Mouse (Mus musculus): ENCODE measurements around the gene Mknk2.
A peak's percentile ranks its signal among the peaks of the same experiment; 100 is the strongest.

The Mknk2 gene

DNA sequence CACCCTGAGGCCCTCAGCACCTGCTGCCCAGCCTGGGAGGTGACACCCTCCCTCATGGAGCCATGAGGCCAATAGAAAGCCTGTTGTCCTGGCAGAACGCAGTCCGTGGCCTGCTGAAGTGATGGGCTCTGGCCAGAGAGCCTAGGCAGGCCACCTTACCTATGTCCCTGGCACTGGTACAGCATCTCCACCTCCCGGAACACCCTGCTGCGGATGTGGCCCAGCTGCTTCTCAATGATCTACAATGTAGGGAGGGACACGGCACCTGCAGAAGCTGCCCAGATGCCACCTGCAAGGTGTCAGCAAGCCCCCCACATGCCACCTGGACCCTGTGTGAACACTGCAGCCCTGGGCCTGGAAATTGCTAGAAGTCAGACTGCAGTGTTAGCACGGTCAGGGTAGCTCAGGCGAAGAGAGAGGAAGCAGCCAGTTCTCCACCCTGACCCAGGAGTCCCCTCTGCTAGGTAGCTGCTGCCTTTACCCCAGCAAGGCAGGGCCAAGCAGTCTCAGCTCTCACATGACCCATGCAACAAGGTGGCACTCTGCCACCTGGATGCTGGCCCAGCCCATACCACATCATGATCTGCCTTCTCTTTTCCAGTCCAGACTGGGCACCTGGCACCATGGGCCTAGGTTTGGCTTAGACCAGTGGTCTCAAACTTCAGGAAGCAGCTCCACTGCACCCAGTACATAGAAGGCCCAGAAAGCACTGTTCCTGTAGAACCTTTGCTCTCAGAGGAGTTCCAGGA is 8.0 kb downstream of the Mknk2 start:
- DNase-seq (ENCODE audit: low read depth): no peak

DNA sequence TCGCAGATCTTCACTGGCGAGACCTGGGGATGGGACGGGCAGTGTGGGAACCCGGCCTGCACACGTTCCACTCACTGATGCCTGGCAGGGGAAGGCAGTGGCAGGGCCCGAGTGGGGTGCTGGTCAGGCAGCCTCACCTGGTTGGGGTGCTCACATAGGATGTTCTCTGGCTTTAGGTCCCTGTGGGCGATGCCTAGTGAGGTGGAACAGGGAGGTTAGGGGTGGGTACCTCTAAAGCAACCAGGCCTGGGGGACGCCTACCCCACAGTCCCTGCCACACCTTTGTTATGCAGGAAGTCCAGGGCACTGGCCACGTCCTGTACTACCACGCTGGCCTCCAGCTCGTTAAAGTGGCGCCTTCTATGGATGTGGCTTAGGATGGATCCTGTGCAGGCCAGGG is 8.9 kb downstream of the Mknk2 start:
- no peak for DNase-seq (ENCODE audit: low read depth)

DNA sequence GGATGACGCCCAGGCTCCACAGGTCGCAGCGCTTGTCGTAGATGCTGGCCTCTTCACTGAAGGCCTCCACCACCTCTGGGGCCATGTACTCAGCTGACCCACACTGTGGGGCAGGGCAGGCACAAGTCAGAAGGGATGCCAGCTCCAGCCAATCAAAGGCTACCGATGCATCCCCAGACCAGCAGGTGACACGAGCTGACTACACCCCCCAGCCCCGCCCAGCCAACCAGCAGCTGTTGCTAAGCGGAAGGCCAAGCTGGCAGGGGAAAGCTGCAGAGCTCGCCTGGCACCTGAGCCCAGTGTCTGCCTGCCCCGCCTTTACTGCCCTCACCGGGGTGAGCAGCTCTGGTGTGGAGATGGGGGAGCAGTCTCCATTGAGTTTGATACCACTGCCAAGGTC is 9.3 kb downstream of the Mknk2 start:
- no peak for DNase-seq (ENCODE audit: low read depth)

DNA sequence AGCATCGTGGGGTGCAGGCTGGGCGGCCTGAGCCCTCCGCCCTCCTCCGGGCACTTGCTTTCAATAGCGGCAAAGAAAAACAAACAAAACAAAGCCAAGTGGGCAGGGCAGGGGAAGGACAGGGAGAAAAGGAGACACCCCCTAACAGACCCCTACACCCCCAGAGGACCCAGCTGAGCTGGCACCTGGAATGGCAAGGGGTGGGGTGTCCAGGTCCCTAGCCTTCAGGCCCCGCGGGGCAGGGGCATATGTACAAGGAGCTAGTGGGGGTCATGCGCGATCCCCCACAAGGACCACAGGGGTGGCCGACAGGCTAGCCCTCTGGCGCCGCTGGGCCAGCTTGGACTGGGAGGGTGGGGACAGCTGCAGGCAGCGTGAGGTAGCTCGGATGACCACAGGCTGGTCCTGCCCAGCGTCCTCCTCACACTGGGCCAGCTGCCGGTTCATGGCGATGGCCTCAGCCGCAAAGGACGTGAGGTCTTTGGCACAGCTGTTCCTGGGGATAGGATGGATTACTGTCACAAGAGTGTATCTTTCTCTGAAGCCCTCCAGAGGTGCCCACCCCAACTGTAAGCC is 11.0 kb downstream of the Mknk2 start:
- no peak for DNase-seq (ENCODE audit: low read depth)

DNA sequence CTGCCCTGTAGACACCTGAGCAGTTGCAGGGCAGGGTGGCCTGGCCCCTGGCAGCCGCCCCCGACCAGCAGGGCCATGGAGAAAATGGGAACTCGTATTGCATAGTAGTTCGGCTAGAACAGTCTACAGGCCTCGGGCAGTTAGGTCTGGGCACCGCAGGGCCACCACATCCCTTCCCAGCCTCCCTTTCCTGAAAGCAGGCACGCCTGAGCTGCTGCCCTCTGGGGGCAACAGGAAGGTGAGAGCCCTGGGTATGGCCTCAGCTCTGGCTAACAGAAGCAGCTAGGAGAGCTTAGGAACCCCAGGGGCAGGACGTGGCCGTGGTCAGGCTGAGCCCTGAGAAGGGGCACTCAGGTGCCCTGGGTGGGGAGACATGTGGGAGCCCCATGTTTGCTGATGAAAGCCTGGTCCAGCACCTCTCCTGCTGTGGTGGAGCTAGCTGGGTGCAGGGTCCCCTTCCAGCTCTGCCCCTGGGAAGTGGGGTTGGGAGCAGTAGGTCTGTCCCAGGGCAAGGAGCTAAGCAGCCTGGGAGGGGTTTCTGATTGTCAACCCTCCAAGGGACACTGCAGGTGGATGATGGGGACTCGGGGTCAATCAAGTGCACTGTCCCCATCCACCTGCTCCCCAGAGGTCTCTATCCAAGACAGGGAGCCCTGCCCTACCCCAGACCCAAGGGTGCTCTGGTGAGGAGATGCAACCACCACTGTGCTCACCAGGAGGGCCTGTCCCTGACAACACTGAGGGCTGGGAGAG is 11.8 kb downstream of the Mknk2 start:
- no peak for DNase-seq (ENCODE audit: low read depth)

DNA sequence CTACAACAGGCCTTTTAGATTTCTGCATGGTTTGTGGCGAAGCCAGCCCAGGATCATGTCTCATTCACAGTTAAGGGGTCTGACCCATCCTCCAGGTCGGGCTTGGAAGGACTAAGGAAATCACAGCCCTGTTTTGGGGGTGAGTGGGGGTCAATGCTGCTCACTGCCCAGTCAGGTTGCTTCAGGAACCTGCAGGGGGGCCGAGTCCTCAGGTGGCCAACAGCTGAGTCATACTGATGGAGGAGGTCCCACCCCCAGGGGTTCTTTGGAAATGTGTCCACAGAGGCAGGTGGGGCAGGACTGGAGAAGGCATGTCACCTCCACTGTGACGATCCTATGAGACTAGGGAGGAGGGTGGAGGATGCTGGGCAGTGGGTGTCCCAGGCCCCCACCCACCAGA is 12.5 kb downstream of the Mknk2 start:
- no peak for DNase-seq (ENCODE audit: low read depth)

DNA sequence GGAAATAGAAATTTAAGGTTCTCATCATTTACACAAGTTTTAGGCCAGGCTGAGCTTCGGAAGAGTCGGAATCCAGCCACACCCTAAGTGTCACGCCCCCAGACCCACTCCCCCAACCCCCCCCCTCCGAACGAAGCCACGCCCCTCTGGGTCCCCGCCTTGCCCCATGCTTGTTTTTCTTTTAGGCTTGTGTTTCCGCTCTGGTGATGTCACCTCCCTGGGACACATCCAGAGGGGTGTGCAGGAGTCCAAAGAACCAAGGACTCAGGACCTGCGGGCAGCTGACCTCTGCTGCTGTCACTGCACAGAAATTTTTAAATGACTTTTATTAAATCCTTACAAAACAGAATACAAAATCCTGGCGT is 12.9 kb downstream of the Mknk2 start:
- no peak for DNase-seq (ENCODE audit: low read depth)

DNA sequence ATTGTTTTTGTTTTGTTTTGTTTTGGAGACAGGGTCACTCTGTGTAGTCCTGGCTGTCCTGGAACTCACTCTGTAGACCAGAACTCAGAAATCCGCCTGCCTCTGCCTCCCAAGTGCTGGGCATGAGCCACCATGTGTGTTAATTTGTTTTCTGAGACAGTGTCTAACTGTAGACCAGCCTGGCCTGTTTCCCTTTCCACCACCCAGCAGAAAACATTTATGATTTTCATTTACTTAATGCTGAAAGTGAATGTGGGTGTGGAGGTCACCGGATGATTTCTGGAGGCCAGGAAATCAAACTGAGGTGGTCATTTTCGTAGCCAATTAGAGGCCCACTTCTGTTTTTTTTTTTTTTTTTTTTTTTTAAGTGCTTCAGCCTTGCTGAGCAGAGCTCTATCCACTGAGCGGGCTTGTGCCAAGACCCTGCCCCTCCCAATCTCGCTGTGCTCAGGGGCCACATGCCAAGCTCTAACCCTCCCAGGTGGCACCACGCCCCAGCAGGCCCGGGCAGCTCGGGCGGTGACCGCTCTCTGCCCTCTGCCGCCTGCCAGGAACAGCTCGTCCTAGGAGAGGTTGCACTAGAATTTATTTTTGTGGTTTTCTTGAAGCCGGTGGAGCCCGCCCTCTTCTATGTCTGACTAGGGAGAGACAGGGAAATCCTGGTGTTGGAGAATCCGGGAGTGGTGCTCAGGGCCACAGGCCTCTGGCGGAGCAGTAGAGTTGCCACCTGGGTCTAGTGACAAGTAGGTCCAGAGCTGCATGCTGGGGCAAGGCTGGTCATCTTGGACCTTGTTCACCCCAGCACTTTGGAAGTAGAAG is 13.5 kb downstream of the Mknk2 start:
- peak; percentile 43 for DNase-seq (ENCODE audit: low read depth)

DNA sequence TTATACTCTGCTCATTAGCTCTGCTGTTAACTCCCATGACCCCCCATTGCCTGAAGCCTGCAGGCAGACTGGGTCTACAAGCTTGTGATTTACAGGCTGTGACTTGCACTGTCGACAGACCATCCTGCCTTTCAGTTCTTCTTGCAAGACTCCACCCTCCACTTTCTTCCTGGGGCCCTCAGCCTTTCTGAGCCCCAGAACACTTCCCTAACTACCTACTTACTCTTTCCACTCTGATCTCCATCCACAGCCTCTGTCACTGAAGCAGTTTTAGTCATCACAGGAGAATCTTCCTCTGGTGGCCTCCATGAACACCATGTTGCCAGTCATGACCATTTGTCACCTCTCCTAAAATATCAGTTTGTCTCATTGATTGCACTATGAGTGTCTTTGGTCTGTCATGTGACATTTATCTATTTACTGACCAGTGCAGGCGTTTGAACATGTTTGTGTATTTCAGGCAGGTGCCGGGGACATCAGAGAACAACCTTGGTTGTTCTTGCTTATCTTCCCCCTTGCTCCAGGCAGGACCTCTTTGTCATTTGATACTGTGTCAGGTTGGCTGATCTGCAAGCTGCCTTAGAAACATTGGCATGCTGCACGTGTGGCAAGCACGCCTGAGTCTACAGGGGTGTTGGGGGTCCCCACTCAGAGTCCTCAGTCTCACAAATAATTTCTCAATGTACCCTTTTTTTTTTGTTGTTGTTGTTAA is 14.3 kb downstream of the Mknk2 start:
- peak; percentile 43 for DNase-seq (ENCODE audit: low read depth)

DNA sequence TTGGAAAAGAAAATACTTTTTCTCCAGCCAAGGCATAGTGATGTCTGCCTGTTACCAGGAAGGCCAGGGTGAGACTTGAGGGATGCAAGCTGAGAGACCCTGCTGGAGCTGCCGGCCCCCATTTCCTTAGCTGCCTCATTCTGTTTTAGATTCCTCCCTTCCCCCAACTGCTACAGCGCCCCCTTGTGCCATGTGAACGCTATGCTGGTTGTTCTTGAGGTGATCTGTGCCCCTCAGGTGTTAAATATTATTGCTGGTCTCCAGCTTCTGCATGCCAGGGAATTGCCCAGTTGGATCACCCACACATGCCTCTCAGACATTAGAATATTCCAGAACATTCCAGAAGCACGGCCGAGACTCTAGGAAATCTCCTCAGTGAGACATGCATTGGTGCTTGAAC is 16.8 kb downstream of the Mknk2 start:
- peak; percentile 78 for DNase-seq (ENCODE audit: low read depth)

DNA sequence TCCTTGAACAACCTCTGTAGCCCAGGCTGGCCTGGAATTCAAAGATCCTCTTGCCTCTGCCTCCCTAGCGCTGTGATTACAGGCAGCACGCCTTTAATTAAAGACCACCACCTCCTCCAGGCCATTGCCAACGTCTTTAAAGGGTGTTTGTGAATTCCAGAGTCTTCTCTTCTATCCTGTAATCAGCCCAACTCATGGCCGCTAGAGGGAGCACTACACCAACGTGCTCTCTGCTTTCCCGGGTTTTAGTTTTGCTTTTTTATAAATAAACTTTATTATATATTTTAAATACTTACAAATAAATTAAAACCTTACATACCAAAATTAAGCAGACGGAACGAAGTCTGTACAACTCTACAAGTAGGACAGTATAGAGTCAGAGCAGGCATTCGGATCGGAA is 18.7 kb downstream of the Mknk2 start:
- peak; percentile 67 for DNase-seq (ENCODE audit: low read depth)

DNA sequence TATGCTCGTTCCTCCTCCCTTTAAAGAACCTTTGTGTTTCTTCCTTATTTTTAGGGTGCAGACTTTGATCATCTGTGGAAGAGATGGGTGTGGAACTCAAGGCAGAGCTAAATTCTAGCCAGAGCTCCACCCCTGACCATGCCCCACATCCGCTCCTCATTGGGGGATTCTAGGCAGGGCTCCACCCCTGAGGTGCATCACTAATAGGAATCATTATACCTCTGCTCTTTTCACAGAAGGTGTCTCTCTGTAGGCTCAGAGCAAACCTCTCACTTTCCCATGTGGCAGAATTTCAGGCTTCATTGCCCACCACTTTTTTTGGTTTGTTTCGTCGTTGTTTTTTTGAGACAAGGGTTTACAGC is 19.1 kb downstream of the Mknk2 start:
- DNase-seq (ENCODE audit: low read depth): no peak

DNA sequence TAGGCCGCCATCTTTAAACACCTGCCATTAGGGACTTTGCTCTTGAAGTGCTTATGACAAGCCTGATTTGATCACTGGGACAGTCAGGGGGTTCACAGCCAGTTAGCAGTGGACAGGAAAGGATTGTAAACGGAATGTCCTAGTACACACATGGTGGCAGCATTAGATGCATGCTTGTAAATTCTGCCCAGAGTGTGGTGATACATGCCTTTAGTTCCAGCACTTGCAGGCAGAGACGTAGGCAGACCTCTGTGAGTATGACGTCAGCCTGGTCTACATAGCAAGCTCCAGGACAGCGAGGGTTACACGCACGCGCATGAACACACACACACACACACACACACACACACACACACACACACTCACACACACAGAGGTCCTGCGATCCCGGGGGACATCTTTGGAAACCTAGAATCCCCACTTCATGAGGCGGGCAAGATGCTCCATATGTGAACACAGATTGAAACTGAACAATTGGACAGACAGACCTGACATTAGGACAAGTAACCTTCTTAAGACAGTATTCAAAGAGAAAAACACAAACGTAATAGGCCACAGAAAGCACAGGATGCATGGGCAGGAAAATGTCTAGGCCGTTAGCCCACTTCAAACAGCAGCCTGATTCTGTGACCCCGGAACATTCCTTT is 19.6 kb downstream of the Mknk2 start:
- DNase-seq (ENCODE audit: low read depth): no peak

DNA sequence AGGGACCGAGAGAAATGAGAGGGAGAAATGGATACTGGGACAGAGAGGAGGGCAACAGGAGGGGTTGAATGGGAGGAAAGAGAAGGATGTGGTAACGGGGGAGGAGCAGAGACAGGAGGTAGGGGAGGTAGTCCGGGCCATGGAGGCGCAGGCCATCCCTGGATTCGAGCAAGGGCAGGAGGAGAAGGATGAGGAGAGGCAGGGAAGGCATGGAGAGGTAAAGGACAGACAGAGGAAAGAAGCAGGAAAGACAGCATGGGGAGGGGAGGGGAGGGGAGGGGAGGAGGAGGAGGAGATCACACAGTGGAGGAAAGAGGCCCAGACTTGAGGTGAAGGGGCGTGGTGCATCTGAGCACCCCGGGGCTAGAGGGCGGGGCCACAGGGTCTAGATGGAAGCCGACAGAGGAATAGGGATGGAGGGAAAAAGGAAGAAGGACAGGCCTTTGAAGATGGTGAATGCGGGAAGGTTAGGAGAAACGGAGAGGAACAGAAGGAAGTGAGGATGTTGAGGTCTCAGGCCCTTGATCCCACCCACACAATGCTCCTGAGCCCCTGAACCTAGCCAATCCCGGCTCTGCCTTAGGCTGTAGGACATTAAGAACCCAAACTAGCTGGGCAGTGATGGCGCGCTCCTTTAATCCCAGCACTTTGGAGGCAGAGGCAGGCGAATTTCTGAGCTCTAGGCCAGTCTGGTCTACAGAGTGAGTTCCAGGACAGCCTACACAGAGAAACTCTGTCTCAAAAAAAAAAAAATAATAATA is 20.9 kb downstream of the Mknk2 start, which contains the start of gene Btbd2:
TSS of gene Btbd2 (minus strand) at position 209 of the 761 bp plus-strand sequence.
- DNase-seq (ENCODE audit: low read depth): no peak

DNA sequence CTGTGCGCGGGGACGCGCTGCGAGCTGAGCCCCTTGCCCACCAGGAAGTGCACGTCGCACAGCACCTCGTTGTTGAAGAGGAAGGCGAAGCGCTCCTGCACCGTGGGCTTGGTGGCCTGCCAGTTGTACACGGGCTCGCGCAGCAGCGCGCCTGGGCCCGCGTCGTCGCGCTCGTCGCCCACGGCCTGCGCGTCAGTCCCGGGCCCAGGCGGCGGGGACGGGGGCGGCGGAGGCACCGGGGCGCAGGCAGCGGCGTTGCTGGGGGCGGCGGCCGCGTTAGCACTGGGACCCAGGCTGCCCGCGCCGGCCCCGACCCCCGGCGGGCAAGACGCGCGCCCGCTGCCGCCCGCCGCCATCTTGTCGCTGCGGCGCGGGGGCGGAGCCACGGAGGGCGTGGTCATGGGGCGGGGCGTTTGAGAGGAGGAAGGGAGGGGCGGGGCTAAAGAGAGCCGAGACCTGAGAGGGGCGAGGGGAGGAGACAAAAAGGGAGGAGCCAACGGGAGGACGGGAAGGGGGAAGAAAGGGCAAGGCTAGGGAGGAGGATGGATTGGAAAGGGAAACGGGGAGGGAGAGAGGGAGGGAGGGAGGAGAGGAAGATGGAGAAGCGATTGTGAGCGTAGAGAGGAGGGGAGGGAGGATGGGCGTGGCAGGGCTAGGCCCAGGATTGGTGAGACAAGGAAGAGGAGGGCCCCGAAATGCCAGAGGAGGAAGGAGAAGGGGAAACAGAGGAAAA is 21.6 kb downstream of the Mknk2 start:
- peak; percentile 93 for DNase-seq (ENCODE audit: low read depth)

DNA sequence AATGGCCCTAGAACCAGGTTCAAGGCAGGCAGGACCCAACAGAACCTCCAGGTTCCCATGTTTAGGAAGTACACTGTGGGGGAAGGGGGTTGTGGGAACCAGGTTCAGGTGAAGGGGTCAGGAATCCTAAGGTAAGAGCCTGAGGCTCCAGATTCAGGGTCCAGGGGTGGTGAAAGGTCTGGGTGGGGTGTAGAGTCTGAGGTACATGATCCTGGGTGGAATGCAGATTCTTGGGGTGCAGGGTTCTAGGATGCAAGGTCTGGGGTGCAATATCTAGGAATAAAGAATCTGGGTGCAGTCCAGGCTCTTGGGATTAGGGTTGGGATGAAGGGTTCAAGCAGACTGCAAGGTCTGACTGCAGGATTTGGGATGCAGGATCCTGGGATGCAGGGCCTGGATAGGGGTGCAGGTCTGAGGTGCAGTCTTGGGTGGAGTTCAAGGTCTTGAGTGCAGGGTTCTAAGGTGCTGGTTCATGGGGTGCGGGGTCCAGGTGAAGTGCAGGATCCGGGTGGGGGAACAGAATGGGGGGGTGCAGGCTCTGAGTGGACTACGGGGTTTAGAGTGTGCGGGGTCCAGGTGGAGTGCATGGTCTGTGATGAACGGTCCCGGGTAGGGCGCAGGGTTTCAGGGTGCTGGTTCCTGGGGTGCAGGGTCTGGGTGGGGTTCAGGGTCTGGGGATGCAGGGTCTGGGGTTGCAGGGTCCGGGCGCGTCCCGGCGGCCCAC is 22.3 kb downstream of the Mknk2 start:
- no peak for DNase-seq (ENCODE audit: low read depth)

DNA sequence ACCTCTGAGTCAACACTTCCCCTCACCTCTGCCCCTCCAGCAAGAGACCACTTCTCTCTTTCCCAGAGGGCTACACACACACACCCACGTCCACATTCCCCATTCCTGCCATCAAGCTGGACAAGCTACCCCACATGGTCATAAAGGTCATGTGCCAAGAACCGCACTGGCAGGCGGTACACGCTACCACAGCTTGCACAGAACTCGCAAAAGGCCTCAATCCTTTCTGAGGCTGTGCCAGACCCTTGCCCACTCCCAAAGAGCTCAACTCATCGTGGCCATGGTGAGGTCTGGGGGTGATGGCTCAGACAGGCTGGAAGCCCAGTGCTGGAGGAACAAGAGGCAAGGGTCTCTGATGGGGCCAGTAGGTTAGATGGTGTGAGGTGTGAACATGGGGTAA is 23.0 kb downstream of the Mknk2 start:
- DNase-seq (ENCODE audit: low read depth): no peak

DNA sequence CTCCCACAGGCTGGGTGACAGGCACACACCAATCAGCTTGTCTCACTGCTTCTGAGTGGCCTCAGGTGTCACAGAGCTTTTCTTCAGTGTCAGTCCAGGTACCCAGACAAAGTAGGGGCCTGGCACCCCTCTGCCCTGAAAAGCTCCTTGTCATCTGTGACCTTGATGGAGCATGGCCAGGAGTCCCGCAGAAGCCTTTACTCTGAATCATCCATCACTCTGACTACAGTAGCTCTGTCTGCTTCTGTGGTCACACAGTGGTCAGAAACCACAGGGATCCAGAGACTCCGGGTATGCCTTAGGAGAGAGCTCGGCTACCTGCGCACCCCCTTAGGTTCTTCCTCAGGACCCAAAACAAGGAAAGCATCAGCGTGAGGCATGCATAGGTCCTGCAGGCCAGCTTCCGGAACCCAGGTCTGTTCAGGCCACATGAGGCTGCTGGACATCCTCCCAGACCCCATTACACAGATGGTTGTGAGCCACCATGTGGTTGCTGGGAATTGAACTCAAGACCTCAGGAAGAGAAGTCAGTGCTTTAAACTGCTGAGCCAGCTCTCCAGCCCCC is 24.7 kb downstream of the Mknk2 start:
- DNase-seq (ENCODE audit: low read depth): no peak

DNA sequence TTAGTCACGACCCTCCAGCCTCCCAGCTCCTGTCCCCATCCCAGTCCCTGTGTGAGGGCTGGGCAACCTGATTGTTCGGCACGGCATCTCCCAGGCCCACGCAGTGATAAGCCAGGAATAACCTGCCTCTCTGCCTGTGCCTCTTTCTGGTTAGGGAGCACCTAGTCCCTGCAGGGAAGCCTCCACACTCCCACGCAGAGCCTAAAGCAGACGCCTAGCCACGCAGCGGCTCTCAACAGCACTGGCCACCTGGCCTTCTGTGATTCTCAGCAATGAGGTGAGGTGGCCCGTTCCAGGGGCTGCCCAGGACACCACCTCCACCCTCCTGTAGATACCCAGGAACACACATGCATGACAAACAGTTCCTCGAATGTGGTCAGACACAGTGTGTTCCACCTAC is 27.5 kb downstream of the Mknk2 start:
- DNase-seq (ENCODE audit: low read depth): no peak

Data from c-Kit-positive CD71-negative TER-119-negative erythroid progenitor cells, embryonic 14.5 days (primary cell).